Mouse (Mus musculus) forebrain, embryonic 13.5 days (tissue): ENCODE data around the gene Emg1. TPM values are rescaled to one million over a fixed set of nuclear protein-coding genes. Genes with fewer than 3 reads are reported as not detected.

ENCODE experiments used
- ATAC-seq: fragments of 200-750 bp; cut with Nextera tagmentation; 2 replicates; pipeline ENCODE4 v1.8.0; 2017
- H3K27ac ChIP-seq: fragments of 300-500 bp; sonication (generic); 2 replicates; pipeline ENCODE4 v1.5.1; 2015; ENCODE audit warnings: inconsistent platforms, mild to moderate bottlenecking, moderate library complexity
- H3K27me3 ChIP-seq: fragments of 300-500 bp; sonication (generic); 2 replicates; pipeline ENCODE4 v1.6.1; 2015; ENCODE audit warnings: mild to moderate bottlenecking, inconsistent platforms
- H3K36me3 ChIP-seq: fragments of 300-500 bp; sonication (generic); 2 replicates; pipeline ENCODE4 v1.6.1; 2015; ENCODE audit warnings: mild to moderate bottlenecking, inconsistent platforms; ENCODE audit not compliant: poor library complexity, severe bottlenecking
- H3K4me1 ChIP-seq: fragments of 300-500 bp; sonication (generic); 2 replicates; pipeline ENCODE4 v1.6.1; 2015; ENCODE audit warnings: inconsistent platforms
- H3K4me2 ChIP-seq: fragments of 300-500 bp; sonication (generic); 2 replicates; pipeline ENCODE4 v1.6.1; 2015; ENCODE audit warnings: inconsistent platforms, mild to moderate bottlenecking, moderate library complexity
- H3K4me3 ChIP-seq: fragments of 300-500 bp; sonication (generic); 2 replicates; pipeline ENCODE4 v1.5.1; 2015; ENCODE audit warnings: mild to moderate bottlenecking, inconsistent platforms
- H3K9ac ChIP-seq: fragments of 300-500 bp; sonication (generic); 2 replicates; pipeline ENCODE4 v1.6.1; 2015; ENCODE audit warnings: mild to moderate bottlenecking, inconsistent platforms
- H3K9me3 ChIP-seq: fragments of 300-500 bp; sonication (generic); replicated peaks from 2 replicates; pipeline ENCODE4 v1.6.1; 2016; ENCODE audit warnings: inconsistent platforms
- WGBS: fragments of 180-500 bp; shearing (Covaris S2); methylation state at CpG from one replicate; pipeline ENCODE4 v1.1.7; 2015; 5-methylcytosine and 5-hydroxymethylcytosine counted together
- microRNA counts: library from miRNA; unstranded; fragments of <30 nt; microRNA quantifications from one replicate; lab custom pipeline; 2016
- microRNA-seq: library from miRNA; unstranded; fragments of <30 nt; microRNA quantifications from one replicate; pipeline ENCODE4, GENCODE M21; 2016
- polyA plus RNA-seq: library from polyadenylated mRNA; unstranded; fragments of >200 nt; fragmentation: Nextera tagmentation; extraction: Ambion mirVana; gene quantifications from 2 replicates; pipeline ENCODE4 v1.2.1, GENCODE M21; 2015

Emg1 gene
- polyA plus RNA-seq, 1 experiment from 2014 or later: 209 TPM

- Histone ChIP-seq H3K9me3 (no peaks in the 10 kb centered on the region), H3K27ac (0 out of 2 replicates have a peak overlapping the region, but pooled peaks have one; percentile 44), H3K9ac (peak overlapping the region; percentile 66), H3K27me3 (no peaks in the 10 kb centered on the region), H3K4me1 (peaks cover 5% of the 10 kb centered on the region; the same call in 1 of the 2 replicates), H3K4me3 (peak overlapping the region; percentile 60), H3K4me2 (peak overlapping the region; percentile 66), H3K36me3 (no peaks in the 10 kb centered on the region)
- WGBS: 23% methylated on average over 13 of the region's 13 CpGs
- no peak for ATAC-seq
Measured at GRCm38 (mm10) chr6:124663424-124663795, 48.6 kb downstream of the Emg1 start.

- Histone ChIP-seq H3K36me3 (no peaks in the 10 kb centered on the region), H3K27ac (peak within 1 kb of the TSS; percentile 44), H3K4me3 (peak within 1 kb of the TSS; percentile 60), H3K9me3 (no peaks in the 10 kb centered on the region), H3K27me3 (no peaks in the 10 kb centered on the region), H3K4me2 (peak within 1 kb of the TSS; percentile 66), H3K4me1 (peaks cover 5% of the 10 kb centered on the region; the same call in 1 of the 2 replicates), H3K9ac (peak within 1 kb of the TSS; percentile 66)
- 1% methylated on average over 60 of the region's 87 CpGs for WGBS
- ATAC-seq: peak; percentile 97
Measured at GRCm38 (mm10) chr6:124662477-124663423, 49.2 kb downstream of the Emg1 start, which contains the start of gene Lpcat3. TSS of gene Lpcat3 (plus strand) at chr6:124663027.

DNA sequence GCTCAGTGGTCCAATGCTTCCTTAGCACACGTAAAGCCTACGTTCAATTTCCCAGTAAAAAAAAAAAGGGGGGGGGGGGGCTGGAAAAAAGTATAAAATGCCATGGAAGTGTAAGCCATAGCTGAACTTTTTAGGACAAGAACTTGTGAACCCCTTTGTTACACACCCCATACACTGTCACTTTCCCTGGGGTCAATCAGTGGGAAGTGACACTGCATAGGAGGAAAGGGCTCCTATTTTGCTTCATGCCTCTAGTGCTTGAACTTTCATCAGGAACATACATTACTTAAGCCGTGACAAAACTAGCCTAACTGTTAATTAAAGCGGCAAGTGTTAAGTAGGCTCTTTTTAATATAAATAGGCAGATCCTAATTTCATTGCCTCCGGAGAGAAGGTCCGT is 50.0 kb downstream of the Emg1 start:
- no peaks in the 10 kb centered on the region for H3K27me3 ChIP-seq
- H3K4me2 ChIP-seq: peak overlapping the region; percentile 66
- peaks cover 5% of the 10 kb centered on the region; the same call in 1 of the 2 replicates for H3K4me1 ChIP-seq
- 26% methylated on average over 6 of the region's 6 CpGs for whole genome bisulfite sequencing
- peak overlapping the region; percentile 66; the same call in 1 of the 2 replicates for H3K9ac ChIP-seq
- H3K4me3 ChIP-seq: peak overlapping the region; percentile 60
- no peaks in the 10 kb centered on the region for H3K9me3 ChIP-seq
- H3K27ac ChIP-seq: peak overlapping the region; percentile 44; the same call in 1 of the 2 replicates
- H3K36me3 ChIP-seq: no peaks in the 10 kb centered on the region
- ATAC-seq: no peak

DNA sequence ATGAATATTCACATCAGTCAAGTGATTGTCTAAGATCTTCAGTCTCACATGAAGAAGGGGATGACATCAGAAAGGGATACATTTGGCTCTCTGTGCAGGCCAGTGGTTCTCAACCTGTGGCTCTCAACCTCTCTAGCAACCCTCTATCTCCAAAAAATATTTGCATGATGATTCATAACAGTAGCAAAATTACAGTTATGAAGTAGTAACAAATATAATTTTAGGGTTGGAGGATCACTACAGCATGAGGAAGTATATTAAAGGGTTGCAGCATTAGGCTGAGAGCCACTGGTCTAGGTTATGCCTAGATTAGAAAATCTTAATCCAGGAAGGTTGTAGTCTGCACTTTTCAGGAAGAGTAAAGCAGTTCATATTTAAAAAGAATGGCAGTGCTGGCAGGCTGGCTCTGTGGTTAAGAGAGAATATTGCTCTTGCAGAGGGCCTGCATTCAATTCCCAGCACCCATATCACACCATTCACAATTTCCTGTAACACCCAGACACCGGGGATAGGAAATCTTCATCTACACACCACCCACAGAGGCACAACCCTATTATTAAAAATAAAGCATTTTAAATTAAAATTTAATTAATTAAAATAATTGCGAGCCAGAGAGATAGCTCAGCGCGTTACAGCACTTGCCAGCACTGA is 50.7 kb downstream of the Emg1 start:
- H3K4me1 ChIP-seq: peaks cover 5% of the 10 kb centered on the region; the same call in 1 of the 2 replicates
- H3K27ac ChIP-seq: no peak overlapping the region
- H3K4me3 ChIP-seq: no peak overlapping the region
- H3K9me3 ChIP-seq: no peaks in the 10 kb centered on the region
- no peak for ATAC-seq
- no peaks in the 10 kb centered on the region for H3K36me3 ChIP-seq
- 97% methylated on average over 4 of the region's 4 CpGs for WGBS
- H3K4me2 ChIP-seq: no peak overlapping the region
- no peak overlapping the region for H3K9ac ChIP-seq
- H3K27me3 ChIP-seq: no peaks in the 10 kb centered on the region

DNA sequence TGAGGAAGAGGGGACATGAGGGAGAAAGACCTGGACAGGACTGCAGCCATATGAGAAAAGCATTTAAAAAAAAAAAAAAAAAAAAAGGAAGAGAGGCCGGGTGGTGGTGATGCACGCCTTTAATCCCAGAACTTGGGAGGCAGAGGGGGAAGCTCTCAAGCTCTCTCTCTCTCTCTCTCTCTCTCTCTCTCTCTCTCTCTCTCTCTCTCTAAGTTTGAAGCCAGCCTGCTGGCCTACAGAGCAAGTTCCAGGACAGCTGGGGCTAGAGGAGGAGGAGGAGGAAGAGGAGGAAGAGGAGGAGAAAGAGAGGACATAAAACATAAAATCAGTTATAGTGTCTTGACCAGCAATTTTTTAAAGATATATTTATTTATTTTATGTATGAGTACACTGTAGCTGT is 53.9 kb downstream of the Emg1 start:
- WGBS: 67% methylated on average over 1 of the region's 2 CpGs
- H3K9ac ChIP-seq: no peak overlapping the region
- H3K4me1 ChIP-seq: peaks cover 5% of the 10 kb centered on the region; the same call in 1 of the 2 replicates
- H3K36me3 ChIP-seq: no peaks in the 10 kb centered on the region
- H3K4me2 ChIP-seq: no peak overlapping the region
- no peak overlapping the region for H3K4me3 ChIP-seq
- no peaks in the 10 kb centered on the region for H3K27me3 ChIP-seq
- H3K9me3 ChIP-seq: peaks cover 6% of the 10 kb centered on the region; the same call in 1 of the 2 replicates
- no peak overlapping the region for H3K27ac ChIP-seq
- ATAC-seq: no peak

- no peak overlapping the region for H3K4me2 ChIP-seq
- no peaks in the 10 kb centered on the region for H3K4me1 ChIP-seq
- no peak overlapping the region for H3K27ac ChIP-seq
- WGBS: 74% methylated on average over 6 of the region's 6 CpGs
- no peaks in the 10 kb centered on the region for H3K27me3 ChIP-seq
- ATAC-seq: no peak
- H3K9me3 ChIP-seq: peaks cover 8% of the 10 kb centered on the region; the same call in 1 of the 2 replicates
- H3K9ac ChIP-seq: no peak overlapping the region
- no peak overlapping the region for H3K4me3 ChIP-seq
- H3K36me3 ChIP-seq: no peaks in the 10 kb centered on the region
Measured at GRCm38 (mm10) chr6:124655893-124656292, 56.1 kb downstream of the Emg1 start.

MicroRNA genes within 50 kb of the gene (microRNA counts, 519-probe panel; counts per million panel counts)
- 177 counts per million, percentile 53 among the panel's probes with 10 or more counts for microRNA mmu-miR-141 (lab: Ali Mortazavi, UCI)
- 177 counts per million, percentile 53 among the panel's probes with 10 or more counts for microRNA mmu-miR-200c (lab: Ali Mortazavi, UCI)

Small RNA genes lying within 50 kb of the gene (microRNA-seq; reads per million reads assigned to microRNA genes)
- gene Mir141 (7.0 reads per million, percentile 19 among the genes with 10 or more reads in this experiment), gene Mir200c (37.8 reads per million, percentile 38 among the genes with 10 or more reads in this experiment)

Other genes starting within 250 kb of the Emg1 start
- 29.2 and 38.0 TPM in 2 replicates for gene Clstn3, start 247.4 kb downstream of the Emg1 start, polyA plus RNA-seq
- 0.08 and 0.09 TPM in 2 replicates for gene C1rl, start 219.1 kb downstream of the Emg1 start, polyA plus RNA-seq
- 0.09 and 0.12 TPM in 2 replicates for gene C1ra, start 199.8 kb downstream of the Emg1 start, polyA plus RNA-seq
- 0.14 and 0.40 TPM in 2 replicates for gene C1s1, start 169.8 kb downstream of the Emg1 start, polyA plus RNA-seq
- not detected in 2 replicates for gene C1rb, start 141.9 kb downstream of the Emg1 start, polyA plus RNA-seq
- gene C1s2, start 76.1 kb downstream of the Emg1 start, polyA plus RNA-seq: 0.13 TPM in 1 of 2 replicates, not detected in the other
- gene Lpcat3, start 49.2 kb downstream of the Emg1 start, polyA plus RNA-seq: 34.8 and 36.6 TPM in 2 replicates
- 289 and 292 TPM in 2 replicates for gene Phb2, start 158 bp upstream of the Emg1 start, polyA plus RNA-seq
- 2.5 and 3.8 TPM in 2 replicates for gene Ptpn6, start 26.5 kb upstream of the Emg1 start, polyA plus RNA-seq
- 675 and 699 TPM in 2 replicates for gene Grcc10, start 29.2 kb upstream of the Emg1 start, polyA plus RNA-seq
- not detected in 2 replicates for gene Gm45234, start 43.8 kb upstream of the Emg1 start, polyA plus RNA-seq
- gene Atn1, start 44.3 kb upstream of the Emg1 start, polyA plus RNA-seq: 17.7 and 19.8 TPM in 2 replicates
- gene Eno2, start 57.5 kb upstream of the Emg1 start, polyA plus RNA-seq: 15.4 and 19.4 TPM in 2 replicates
- gene Lrrc23, start 67.5 kb upstream of the Emg1 start, polyA plus RNA-seq: 3.6 and 5.9 TPM in 2 replicates
- gene Spsb2, start 96.5 kb upstream of the Emg1 start, polyA plus RNA-seq: 5.1 and 5.3 TPM in 2 replicates
- gene Tpi1, start 102.1 kb upstream of the Emg1 start, polyA plus RNA-seq: 467 and 491 TPM in 2 replicates
- 178 and 203 TPM in 2 replicates for gene Usp5, start 117.3 kb upstream of the Emg1 start, polyA plus RNA-seq
- 207 and 217 TPM in 2 replicates for gene Cdca3, start 117.4 kb upstream of the Emg1 start, polyA plus RNA-seq
- 0.46 and 0.74 TPM in 2 replicates for gene Gnb3, start 128.1 kb upstream of the Emg1 start, polyA plus RNA-seq
- 11.4 and 12.4 TPM in 2 replicates for gene P3h3, start 145.6 kb upstream of the Emg1 start, polyA plus RNA-seq
- gene Gpr162, start 151.8 kb upstream of the Emg1 start, polyA plus RNA-seq: 11.7 and 13.4 TPM in 2 replicates
- 0.08 TPM in 2 replicates for gene Cd4, start 176.0 kb upstream of the Emg1 start, polyA plus RNA-seq
- 1.3 and 1.9 TPM in 2 replicates for gene Lag3, start 199.5 kb upstream of the Emg1 start, polyA plus RNA-seq
- gene Ptms, start 207.9 kb upstream of the Emg1 start, polyA plus RNA-seq: 588 and 626 TPM in 2 replicates
- gene Mlf2, start 219.2 kb upstream of the Emg1 start, polyA plus RNA-seq: 398 and 409 TPM in 2 replicates